Mouse (Mus musculus): ENCODE measurements around the gene Wnk2.
"Not testable (repeated sequence)": the region's sequence is repeated elsewhere in the genome, so short reads cannot be mapped to it uniquely, and the experiment has no call there.

Gene Wnk2

DNA sequence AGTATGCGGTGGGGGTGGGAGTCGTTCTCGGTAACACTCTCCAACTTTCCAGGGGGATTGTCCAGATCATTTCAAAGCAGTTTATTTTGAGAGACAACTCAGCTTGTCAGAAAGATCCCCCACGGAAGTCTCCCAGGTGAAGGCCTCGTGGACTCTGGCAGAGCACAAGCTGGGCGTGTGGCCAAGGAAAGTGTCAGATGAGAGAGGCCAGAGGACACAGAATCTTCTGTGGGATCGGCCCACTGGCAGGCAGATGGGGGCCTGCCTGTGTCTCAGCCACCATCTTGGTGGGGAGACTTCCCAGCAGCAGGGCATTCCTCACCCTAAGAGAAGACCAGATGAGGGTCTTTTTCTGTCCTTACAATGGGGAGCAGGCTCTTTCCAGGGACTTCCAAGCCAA, 60.4 kb downstream of the Wnk2 start:
- DNase-seq = peak; percentile 55

- no peak for DNase-seq
Observed at GRCm38 (mm10) chr13:49086431-49086830, 61.4 kb downstream of the Wnk2 start.

GRCm38 (mm10) chr13:49085211-49085610, 62.6 kb downstream of the Wnk2 start:
- DNase-seq = no peak

DNA sequence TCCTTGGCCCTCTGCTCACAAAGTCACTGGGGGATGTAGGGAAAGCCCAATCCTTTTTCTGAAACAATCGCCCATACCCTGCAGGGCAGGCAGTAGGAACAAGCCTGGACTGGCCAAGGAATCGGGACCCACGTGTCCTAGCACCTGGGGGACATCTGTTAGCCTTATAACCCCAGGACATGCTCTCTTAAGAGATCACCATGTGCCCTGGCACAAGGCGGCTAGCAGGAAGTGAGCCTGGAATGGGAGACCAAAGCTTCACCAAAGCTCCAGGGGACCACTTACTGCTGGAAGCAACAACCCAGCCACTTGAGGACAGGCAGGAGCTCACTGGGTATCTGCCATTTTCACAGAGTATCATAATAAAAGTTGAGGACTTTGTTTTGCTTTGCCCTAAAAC, 63.0 kb downstream of the Wnk2 start:
- no peak for DNase-seq

DNA sequence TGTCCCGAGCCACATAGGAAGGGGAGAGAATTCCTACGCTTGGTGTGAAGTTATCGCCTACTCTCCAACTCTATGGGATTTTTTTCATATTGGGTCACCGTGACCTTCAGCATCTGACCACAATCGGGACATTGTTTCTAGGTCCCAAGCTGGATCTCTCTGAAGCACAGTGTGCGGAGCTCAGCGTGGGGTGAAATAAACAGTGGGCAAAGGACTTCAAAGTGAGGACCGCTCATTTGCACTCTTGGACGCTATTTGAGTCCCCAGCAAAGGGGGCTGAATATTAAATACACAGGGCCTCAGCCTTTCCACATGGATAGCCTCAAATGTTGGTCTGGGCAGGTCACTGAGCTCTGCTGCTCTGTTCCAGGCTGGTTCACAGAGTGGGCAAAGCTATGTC, 63.9 kb downstream of the Wnk2 start:
- no peak for DNase-seq

DNA sequence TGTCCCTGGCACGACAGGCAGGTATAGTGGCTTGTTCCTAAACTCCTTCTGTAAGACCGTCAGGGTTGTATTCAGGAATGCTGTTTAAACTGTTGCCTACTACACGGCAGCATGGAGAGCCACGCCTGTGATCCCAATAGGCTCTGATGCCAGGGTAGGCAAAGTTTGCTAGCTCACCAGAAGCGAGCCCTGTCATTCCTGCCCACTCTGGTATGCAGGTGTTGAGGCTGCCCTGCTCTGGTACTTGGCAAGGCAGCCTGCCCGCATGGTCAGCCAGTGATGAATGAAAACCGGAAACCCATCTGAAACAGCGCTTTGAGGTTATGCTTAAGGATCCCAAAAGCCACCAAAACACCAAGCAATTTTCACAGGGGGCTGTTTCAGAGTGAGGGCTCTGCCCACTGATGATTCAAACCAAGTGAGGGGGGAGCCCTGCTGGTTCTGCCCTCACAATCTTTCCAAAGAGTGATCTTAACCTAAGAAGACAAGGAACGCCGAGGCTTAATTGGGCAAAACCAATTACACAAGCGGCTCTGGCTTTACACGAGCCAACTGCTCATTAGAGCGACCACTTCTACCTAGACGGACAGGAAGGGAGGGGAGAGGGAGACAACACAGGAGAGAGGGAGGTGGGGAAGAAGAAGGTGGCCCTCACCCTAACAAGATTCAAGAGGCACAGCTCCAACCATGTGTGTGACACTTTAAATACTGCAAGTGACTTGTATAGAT, 65.5 kb downstream of the Wnk2 start:
- peak; percentile 23 for DNase-seq

- no peak for DNase-seq
Observed at GRCm38 (mm10) chr13:49076196-49076595, 71.6 kb downstream of the Wnk2 start.

DNA sequence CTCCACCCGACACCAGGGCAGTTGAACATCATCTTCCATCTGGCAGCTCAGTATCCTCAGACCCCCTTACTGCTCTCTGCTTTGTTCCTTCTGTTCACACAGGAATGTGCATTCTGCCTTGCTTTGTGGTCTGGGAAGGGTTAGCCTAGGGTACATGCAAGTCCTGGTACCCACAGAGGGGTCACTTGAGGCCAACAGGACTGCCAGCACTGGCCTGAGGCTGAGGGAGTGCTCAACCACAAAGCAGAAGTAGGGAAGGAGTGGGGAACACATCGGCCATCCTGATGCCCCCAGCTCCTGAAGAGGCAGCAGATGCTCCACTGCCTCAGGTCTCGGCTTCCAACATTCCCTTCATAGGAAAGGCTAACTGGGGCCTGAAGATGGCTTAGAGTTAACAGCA, 72.4 kb downstream of the Wnk2 start:
- DNase-seq = no peak

DNA sequence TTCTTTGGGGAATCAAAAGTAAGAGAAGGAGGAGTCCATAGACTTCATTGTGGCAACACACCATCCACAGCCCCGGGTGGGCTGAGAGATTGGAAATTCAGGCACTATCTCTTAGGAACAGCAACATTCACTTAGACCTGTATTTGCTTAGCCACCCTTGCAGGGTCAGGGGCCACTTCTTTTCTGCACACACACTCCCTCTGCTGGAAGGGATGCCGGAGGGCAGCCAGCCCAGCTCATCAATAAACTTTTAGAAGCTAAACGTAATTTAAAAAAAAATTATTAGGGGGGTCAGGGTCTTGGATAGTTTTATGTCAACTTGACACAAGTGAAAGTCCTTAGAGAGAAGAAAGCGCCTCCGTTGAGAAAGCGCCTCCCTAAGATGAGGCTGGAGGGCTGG, 74.5 kb downstream of the Wnk2 start:
- DNase-seq = no peak

DNA sequence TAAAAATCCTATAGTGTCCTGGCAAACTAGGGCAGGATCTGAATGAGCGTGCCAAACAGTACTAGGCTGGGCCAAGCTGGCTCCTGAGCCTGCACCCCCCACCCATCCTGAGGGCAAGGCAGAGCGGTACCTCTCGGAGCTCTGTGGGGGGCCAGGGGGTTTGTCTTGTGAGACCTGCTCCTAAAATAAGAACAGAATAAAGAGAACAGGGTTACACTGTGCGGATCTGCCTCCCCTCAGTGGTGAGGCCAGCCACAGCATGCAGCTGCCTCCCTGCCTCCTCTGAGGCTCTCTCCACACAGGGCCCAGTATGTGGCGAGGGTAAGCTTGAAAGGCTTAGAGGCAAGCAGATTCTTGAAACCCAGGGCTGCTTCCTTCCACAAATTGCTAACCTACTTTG, 76.0 kb downstream of the Wnk2 start:
- DNase-seq = no peak

DNA sequence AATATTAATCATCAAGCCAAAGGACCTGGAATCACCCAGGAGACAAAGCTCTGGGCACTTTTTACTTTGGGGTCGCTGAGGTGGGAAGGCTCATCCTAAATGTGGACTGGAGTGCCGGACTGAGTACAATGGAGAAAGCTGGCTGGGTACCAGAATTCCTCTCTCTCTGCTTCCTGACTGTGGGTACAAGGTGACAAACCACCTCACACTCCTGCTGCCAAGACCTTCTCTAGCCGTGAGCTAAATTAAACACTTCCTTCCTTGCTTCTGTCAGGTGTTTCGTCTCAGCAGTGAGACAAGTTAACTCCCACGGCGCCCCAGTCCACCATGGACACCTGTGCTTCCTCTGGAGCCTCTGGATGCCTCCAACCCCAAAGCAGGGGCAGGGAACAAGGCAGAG, 77.8 kb downstream of the Wnk2 start:
- no peak for DNase-seq

DNA sequence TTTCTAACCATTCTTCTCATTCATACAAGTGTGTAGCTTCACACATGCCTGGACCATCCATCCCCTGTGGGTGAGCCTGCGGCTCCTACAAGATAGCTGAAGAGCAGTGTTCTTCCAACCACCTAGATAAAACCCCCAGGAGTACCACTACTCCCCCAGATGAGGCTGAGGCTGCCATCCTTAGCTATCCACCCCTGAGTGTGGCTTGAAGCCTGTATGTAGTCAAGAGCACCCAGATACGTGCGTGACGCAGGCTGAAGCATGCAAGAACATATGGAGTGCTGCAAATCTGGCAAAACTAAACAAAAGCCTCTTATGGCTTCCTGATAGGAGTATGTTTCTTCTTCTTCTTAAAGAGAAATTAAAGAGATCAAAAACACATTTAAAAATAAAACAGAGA, 78.4 kb downstream of the Wnk2 start:
- DNase-seq = no peak

DNA sequence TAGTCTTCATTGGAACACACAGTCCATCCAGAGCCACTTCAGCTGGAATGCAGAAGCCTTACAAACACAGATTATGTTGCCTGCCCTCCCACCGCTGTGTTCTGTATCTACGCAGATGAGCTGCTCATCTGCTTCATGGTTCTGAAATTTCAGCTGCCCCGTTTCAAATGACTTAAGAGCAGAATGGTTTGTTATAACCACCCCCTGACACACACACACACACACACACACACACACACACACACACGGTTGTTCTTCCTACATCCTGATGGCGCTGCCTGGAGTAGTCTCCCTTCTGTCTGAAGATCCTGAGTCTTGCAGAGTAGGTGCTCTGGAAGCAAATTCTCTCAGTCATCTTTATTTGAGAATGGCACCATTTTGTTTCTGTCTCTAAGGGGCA, 83.6 kb downstream of the Wnk2 start:
- DNase-seq = no peak

DNA sequence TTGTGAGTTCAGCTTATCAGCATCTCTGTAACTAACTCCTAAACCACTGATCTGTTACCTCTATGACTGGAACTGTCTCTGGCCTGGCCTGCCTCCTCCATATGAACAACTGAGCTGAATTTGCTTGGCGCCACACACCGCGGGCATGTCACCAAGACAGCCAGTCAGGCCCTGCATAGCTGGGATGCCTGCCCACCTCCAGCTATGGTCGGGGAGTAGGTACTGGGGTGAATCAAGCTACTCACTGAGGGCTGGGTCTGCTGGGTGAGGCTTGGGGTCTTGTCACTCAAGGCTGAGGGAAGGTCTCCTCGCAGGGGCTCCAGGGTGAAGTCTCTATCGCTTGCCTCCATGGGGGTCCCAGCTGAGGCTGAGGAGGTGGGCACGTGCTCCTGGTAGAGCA, 87.4 kb downstream of the Wnk2 start:
- DNase-seq = no peak

DNA sequence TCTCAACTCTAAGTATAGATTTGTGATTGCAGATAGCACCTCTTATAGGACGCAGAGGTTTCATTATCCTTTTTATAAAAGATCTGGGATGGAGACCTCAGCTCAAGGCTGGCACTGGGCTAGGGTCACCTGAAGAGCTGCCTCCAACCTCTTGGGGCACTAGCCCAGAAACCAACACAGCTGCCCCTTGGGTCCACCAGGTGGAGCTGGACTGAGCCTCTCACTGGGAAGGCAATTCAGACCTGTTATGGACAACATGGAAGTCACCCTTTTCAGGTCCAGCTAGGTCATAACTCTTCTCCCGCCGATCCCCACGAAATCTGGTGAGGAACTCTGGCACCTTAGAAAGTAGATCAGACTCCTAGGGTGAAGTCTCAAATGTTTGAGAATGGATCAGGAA, 89.3 kb downstream of the Wnk2 start:
- peak; percentile 68 for DNase-seq

GRCm38 (mm10) chr13:49056304-49056703, 91.5 kb downstream of the Wnk2 start:
- DNase-seq = no peak

- not testable (repeated sequence) for DNase-seq
Observed at GRCm38 (mm10) chr13:49054753-49055152, 93.1 kb downstream of the Wnk2 start.

GRCm38 (mm10) chr13:49053333-49053732, 94.5 kb downstream of the Wnk2 start:
- DNase-seq = no peak

GRCm38 (mm10) chr13:49052512-49052911, 95.3 kb downstream of the Wnk2 start:
- peak; percentile 41 for DNase-seq

- DNase-seq = no peak
Observed at GRCm38 (mm10) chr13:49047393-49047792, 100.4 kb downstream of the Wnk2 start.

DNA sequence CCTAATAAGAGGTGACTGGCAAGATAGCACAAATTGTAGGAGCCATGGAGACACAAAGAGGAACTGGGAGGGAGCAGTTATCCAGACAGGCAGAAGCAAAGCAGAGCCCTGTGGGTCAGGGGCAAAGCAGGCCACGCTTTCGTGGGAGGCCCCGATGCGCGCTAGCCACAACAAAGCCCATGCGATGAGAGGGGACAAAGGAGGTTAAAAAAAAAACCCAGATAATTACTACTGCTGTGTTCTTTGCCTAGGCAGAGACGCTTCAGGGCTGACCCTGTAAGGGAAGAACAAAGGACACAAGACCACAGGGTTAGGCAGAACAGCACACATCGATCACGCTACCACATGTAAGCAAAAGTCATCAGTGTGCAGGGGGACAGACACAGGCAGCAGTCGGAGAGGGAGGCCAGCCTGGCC, 103.7 kb downstream of the Wnk2 start:
- no peak for DNase-seq

- no peak for DNase-seq
Observed at GRCm38 (mm10) chr13:49042371-49042770, 105.4 kb downstream of the Wnk2 start.

DNA sequence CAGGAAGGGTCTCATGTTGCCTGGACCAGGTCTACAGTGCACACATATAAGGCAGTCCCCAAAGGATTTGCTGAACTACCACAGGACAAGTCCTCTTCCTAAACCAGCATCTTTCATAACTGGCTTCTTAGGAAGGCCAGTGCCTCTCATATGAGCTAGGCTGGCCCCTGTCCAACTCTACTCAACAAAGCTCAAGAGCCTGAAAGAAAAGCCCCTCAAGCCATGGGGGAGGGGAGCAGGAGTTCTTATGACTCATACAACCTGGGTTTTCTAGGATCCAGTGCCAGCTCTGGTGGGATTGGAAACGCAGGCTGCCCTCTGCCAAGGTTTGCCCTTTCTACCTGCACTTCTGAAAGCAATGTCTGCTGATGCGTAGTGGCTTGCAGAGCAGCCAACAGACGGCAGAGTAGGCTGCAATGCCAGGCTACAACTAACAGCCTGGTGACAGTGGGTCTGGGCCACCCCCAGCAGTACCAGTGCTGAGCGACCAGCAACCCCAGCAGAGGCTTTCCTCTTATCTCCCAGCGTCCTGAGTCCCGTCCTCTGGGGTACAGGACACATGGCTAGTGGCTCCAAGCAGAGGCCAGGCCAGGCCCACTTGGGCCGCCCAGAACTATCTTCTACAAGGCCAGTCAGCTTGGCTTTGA, 110.8 kb downstream of the Wnk2 start:
- DNase-seq = peak; percentile 32

DNA sequence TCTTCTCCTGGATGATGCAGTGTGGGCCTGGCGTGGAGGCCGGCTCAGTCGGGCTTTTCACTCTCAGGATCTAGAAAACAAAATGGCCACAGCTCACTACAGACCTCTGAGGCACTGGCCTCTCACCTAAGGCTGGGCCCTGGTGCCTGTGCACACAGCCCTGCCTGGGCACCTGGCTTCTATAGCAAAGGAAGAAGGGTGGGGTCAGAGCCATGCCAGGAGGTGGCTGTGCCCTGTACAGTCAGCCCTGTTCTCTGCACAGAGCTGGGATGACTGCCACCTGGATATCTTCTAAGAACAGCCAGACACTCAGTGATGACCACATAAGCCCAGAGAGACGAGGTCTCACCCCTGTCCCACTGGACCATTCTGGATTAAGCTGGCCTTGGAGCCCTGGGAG, 111.4 kb downstream of the Wnk2 start:
- no peak for DNase-seq

DNA sequence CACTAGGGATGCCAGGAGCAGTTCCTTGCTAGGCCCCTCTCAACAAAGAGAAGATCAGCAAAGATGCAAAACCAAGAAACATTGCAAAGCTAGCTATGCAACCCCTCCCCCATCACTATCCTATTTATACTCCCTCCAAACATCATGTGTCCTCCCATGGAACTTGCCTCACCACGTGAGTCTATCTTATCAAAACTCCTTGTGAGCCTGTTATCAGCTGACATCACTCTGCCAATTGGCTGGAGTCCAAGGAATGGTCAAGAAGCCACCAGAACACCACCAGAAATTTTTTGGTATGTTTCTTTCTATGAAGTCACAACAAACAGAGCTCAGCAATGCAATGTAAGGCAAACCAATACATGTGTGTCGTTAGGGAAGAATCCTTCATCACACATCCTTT, 116.8 kb downstream of the Wnk2 start:
- no peak for DNase-seq

All from kidney, postnatal 10 days (tissue).